Mouse (Mus musculus) spleen, postnatal 36 days (tissue): Measurements from ENCODE around the gene Celsr3.

Experiments used
- DNase-seq, 2 experiments: peaks; one replicate each; pipeline ENCODE4 v3.0.0; 2022; ENCODE audit warnings: low spot score in 2 of 2, mixed read lengths in 1 of 2

Gene Celsr3

DNA sequence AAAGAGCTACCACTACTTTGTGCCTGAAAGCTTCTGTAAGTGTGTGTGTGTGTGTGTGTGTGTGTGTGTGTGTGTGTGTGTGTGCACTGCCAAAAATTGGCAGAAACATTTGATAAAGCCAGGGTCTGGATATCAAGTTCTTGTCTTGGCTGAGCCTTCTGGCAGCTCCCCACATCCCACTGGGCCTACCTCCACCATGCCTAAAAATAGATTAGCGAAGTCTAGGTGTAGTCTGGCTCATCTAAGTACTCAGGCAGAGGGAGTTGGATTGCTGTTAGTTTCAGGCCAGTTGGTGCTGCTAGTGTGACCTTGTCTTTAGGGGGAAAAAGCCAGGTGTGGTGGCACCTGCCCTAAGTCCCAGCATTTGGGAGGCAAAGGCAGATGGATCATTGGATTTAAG is 19.3 kb upstream of the Celsr3 start:
- no peak for DNase-seq

- peak in 1 of 2 experiments; percentile 43 for DNase-seq
Measured at GRCm38 (mm10) chr9:108807674-108808073, 18.4 kb upstream of the Celsr3 start.

DNA sequence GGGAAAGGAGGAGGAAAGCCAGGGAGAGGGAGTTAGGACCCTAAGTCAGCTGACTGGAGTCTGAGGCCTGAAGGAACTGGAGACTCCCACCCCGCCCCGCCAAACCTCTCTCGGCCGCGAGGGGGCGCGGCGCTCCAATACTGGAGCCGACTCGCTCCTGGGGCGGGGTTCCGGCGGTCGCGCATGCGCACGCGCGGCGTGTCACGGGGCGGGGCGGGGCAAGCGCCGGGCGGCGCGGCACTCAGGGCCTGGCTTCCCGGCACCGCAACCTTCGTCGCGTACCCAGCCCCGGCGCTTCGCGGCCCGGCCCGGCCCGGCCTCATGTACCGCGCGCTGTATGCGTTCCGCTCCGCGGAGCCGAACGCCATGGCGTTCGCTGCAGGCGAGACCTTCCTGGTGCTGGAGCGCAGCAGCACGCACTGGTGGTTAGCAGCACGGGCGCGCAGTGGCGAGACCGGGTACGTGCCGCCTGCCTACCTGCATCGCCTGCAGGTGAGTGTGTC is 17.9 kb upstream of the Celsr3 start, which contains the start of gene Nckipsd:
Nckipsd (plus strand) TSS at position 206 of the 503 bp plus-strand sequence.
- peak; percentile 90 to 93 for DNase-seq

GRCm38 (mm10) chr9:108809188-108809587 is 16.9 kb upstream of the Celsr3 start:
- no peak for DNase-seq

GRCm38 (mm10) chr9:108809723-108810122 is 16.4 kb upstream of the Celsr3 start:
- no peak for DNase-seq

DNA sequence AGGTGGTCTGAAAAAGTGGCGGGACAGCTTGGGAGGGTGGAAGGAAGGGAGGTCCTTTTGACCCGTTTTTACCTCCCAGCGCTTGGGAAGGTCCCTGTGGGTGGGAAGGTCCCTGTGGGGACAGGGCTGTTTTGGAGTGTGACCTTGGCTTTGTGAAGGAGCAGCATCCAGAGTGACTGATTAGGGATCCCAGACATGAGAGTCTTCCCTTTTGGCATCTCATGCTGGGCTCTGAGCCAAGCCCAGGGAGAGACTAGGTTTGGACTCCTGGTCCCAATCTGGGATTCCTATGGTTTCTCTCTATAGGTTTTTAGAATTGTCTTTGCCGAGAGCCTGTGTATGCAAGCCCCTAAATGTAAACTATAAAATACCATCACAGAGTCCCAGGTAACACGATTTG is 15.6 kb upstream of the Celsr3 start:
- no peak for DNase-seq

DNA sequence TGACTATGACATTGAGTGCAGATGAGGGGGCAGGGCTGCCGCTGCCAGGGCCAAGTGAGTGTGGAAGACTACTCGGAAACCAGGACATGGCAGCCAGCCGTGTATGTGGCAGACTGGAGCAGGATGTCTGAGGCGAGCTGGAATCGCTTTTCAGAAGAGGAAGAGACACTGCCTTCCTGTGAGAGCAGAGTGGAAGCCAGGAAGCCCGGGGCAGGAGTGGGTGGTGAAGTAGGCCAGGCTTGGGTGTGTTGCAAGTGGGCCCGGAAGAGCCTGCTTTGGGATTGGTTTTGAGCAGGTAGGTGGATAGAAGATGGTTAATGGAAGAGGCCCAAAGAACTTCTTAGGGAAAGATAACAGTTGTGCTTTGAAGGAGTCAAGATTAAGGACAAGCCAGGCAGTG is 10.6 kb upstream of the Celsr3 start:
- DNase-seq, result no peak

GRCm38 (mm10) chr9:108819495-108819894 is 6.6 kb upstream of the Celsr3 start:
- DNase-seq, result no peak

- DNase-seq, result no peak
Measured at GRCm38 (mm10) chr9:108820077-108820476, 6.0 kb upstream of the Celsr3 start.

DNA sequence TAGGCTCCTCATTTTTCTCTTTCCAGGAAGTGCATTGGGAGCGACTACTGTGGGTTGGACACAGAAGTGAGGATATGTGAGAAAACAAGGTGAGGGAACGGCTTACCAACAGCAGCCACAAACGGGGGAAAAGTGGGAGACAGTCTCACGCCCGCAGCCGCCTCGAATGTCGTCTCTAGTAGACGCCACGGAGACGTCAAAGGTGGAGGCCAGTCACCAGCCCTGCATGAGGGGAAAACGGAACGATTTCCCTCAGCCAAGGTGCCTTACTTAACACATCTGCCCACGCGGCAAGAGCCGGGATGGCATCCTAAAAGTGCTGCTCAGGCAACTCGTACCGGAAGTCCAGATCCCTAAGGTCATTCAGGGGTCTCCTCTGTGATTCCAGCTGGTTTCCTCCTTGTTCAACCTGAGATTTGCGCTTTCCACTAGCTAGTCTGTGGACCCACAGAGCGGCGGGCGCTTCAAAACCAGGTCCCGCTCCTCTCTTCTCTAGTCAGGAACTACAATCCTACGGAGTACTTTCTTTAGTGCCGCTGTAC is 1.9 kb upstream of the Celsr3 start:
- DNase-seq, result no peak

DNA sequence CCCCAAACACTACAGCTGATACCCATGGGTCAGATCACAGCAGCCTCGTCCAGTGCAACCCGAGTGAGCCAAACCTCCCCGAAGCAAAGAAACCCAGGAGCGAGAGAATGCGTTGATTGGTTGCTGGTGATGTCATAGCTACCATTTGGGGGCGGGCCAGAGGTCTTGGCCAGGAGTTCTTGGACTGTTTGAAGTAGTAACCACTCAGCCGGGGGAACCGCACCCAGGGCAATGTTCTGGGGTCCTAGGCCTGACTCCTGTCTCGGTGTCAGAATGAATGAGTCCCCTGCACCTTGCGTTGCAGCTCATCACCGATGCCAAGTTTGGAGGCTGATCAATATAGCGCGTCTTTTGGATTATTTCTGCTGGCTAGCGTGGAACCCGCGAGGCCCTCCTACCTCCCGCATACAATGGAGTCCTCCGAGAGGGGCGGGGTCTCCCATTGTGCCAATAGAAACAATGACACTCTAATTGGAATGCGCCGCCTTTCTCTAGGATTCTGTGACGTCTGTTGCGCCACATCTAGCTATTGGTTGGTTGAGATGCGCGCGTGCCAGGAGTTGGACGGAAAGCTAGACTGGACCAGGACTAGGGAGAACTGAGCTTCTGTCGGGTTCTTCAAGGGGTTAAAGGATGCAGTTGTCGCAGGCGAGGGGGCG is 1.2 kb upstream of the Celsr3 start:
- no peak for DNase-seq

DNA sequence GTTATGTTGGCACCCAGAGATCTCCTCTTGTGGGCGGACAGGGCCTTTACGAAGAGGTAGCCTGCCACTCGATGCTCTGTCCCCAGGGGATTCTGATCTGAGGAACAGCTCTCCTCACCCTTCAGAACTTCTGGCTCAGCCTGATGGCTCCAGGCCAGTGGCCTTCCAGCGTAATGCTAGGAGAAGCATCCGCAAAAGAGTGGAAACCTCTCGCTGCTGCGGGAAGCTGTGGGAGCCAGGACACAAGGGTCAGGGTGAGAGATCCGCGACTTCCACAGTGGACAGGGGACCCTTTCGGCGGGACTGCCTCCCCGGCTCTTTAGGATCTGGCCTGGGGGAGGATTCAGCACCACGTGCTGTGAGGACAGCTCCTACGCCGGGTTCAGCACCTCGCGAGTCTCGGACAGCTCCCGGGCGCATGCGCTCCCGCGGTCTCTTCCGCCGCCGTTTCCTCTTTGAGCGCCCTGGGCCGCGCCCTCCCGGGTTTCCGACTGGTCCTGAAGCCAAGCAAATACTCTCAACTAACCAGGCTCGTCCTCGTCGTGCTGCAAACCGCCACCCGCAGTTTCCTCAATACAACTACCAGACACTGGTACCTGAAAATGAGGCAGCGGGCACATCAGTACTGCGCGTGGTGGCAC is 700 bp downstream of the Celsr3 start:
- peak; percentile 50 to 61 for DNase-seq

DNA sequence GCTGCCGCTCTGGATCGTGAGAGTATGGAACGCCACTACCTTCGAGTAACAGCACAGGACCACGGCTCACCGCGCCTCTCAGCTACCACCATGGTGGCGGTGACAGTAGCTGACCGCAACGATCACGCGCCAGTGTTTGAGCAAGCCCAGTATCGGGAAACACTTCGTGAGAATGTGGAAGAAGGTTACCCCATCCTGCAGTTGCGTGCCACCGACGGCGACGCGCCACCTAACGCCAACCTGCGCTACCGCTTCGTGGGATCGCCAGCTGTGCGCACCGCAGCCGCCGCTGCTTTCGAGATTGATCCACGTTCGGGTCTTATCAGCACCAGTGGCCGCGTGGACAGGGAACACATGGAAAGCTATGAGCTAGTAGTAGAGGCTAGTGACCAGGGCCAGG is 1.3 kb downstream of the Celsr3 start:
- no peak for DNase-seq

DNA sequence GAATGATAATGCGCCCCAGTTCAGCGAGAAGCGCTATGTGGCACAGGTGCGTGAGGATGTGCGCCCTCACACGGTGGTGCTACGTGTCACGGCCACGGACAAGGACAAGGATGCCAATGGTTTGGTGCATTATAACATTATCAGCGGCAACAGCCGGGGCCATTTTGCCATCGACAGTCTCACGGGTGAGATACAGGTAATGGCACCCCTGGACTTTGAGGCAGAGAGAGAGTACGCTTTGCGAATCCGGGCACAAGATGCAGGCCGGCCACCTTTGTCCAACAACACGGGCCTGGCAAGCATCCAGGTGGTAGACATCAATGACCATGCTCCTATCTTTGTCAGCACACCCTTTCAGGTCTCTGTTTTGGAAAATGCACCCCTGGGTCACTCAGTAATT is 1.8 kb downstream of the Celsr3 start:
- no peak for DNase-seq

DNA sequence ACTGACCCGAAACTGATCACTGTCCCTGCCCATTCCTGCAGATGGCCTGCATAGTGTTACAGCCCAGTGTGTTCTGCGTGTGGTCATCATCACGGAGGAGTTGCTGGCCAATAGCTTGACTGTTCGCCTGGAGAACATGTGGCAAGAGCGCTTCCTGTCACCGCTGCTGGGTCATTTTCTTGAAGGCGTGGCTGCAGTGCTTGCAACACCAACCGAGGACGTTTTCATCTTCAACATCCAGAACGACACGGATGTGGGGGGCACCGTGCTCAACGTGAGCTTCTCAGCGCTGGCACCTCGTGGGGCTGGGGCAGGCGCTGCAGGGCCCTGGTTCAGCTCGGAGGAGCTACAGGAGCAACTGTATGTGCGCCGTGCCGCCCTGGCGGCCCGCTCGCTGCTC is 5.5 kb downstream of the Celsr3 start:
- no peak for DNase-seq

DNA sequence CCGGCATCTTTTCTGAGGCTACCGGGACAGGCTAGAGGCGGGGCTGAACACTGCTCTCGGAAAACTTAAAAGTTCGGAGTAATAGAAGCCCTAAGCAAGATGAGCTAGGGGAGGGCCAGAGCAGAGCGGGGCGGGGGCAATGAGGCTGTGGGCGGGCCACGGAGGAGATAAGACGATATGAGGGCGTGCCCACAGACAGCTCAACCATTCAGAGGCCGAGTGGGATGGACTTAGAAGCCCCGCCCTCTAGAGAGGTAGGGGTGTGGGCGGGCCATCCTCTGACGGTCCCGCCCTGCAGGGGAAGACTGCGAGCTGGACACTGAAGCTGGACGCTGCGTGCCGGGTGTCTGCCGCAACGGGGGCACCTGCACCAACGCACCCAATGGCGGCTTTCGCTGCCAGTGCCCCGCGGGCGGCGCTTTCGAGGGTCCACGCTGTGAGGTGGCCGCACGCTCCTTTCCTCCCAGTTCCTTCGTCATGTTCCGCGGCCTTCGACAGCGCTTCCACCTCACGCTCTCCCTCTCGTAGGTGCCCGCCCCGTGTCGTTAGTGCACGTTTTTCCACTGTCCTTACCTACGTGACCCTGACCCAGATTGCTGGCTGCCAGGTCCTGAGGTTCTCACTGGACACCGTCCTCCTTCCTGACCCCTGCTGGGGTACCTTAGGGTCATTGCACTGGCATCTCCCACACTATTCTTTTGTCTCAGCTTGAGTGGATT is 6.4 kb downstream of the Celsr3 start:
- peak; percentile 82 to 86 for DNase-seq

- DNase-seq, result no peak
Measured at GRCm38 (mm10) chr9:108842989-108843388, 16.9 kb downstream of the Celsr3 start.

- DNase-seq, result no peak
Measured at GRCm38 (mm10) chr9:108845390-108845789, 19.3 kb downstream of the Celsr3 start.

GRCm38 (mm10) chr9:108847374-108847773 is 21.3 kb downstream of the Celsr3 start:
- no peak for DNase-seq

GRCm38 (mm10) chr9:108848419-108848818 is 22.3 kb downstream of the Celsr3 start:
- DNase-seq, result no peak

GRCm38 (mm10) chr9:108852976-108853375 is 26.9 kb downstream of the Celsr3 start, which contains the start of gene Slc26a6:
Gene Slc26a6, plus strand, starts transcription at chr9:108853283.
- DNase-seq, result no peak

DNA sequence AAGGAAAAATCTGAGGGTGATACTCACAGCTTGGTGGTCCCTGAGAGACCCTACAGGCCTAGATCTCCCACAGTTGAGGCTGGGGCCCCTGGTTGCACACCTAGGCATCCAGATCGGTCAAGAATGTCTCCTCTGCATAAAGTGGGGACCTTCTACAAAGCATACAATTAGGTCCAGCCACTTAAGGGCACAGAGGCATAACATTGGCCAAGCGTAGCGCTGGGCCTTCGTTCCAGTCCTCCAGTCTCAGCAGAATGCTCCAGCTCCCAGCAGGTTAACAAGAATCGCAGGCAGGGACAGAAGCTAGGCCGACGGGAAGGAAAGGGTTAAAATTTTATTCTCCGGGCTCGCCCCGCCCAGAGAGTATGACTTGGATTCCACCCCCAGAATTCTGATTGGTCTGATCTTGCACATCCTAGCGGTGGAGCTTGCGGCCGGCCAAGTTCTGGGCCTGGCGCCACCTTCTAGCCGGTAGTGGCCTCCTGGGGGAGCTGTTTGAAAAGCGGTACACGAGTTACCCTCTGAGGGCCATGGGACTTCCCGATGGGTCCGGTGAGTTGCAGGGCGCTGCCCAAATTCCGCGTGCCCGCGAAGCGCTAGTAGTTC is 27.6 kb downstream of the Celsr3 start:
- DNase-seq, result peak; percentile 92 to 93
